Mouse (Mus musculus) limb, embryonic 15.5 days (tissue): ENCODE measurements at regions not wholly inside any gene's neighbourhood (a gene's known extent, or its start where the extent isn't known, plus 50 kb on each side); places are given as distances from the start of the nearest gene placed in this dataset.

Source experiments
- ATAC-seq: fragments of 200-750 bp; cut with Nextera tagmentation; 2 replicates; pipeline ENCODE4 v1.8.0; 2017; ENCODE audit warnings: low read depth, moderate TSS enrichment; ENCODE audit not compliant: insufficient number of reproducible peaks, low FRiP score, low TSS enrichment
- H3K27ac ChIP-seq: fragments of 300-500 bp; sonication (generic); 2 replicates; pipeline ENCODE4 v1.5.1; 2015; ENCODE audit warnings: moderate library complexity, mild to moderate bottlenecking, inconsistent platforms
- H3K27me3 ChIP-seq: fragments of 300-500 bp; sonication (generic); 2 replicates; pipeline ENCODE4 v1.6.1; 2015; ENCODE audit warnings: inconsistent platforms
- H3K36me3 ChIP-seq: fragments of 300-500 bp; sonication (generic); 2 replicates; pipeline ENCODE4 v1.6.1; 2015; ENCODE audit warnings: inconsistent platforms
- H3K4me1 ChIP-seq: fragments of 300-500 bp; sonication (generic); 2 replicates; pipeline ENCODE4 v1.6.1; 2015; ENCODE audit warnings: inconsistent platforms
- H3K4me2 ChIP-seq: fragments of 300-500 bp; sonication (generic); 2 replicates; pipeline ENCODE4 v1.6.1; 2015; ENCODE audit warnings: mild to moderate bottlenecking, inconsistent platforms
- H3K4me3 ChIP-seq: fragments of 300-500 bp; sonication (generic); 2 replicates; pipeline ENCODE4 v1.5.1; 2015; ENCODE audit warnings: mild to moderate bottlenecking, inconsistent platforms
- H3K9ac ChIP-seq: fragments of 300-500 bp; sonication (generic); 2 replicates; pipeline ENCODE4 v1.6.1; 2015; ENCODE audit warnings: inconsistent platforms
- H3K9me3 ChIP-seq: fragments of 300-500 bp; sonication (generic); 2 replicates; pipeline ENCODE4 v1.6.1; 2016; ENCODE audit warnings: inconsistent platforms
- WGBS: fragments of 180-500 bp; shearing (Covaris S2); methylation state at CpG from one replicate; pipeline ENCODE4 v1.1.7; 2015; 5-methylcytosine and 5-hydroxymethylcytosine counted together

DNA sequence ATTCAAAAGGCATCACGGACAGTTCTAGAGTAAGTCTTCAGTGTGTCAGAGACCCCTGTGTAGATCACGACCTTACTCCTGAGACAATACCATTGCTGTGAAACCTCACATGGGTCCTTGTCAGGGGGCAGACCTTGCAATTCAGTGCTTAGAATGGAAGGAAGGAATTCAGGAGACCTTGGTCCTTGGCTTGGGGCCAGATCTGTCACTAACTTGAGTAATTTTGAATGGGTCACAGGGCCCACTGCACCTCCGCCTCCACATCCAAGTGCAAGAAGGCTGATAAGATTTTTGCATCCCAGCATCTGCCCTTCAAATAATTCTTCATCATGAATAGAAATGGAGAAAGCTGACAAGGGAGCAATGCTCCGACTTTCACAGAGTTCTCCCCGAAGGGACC, 202.6 kb downstream of the Wdr11 start:
- no peaks in the 10 kb centered on the region for H3K36me3 ChIP-seq
- WGBS = 89% methylated on average over 5 of the region's 5 CpGs
- H3K4me1 ChIP-seq = peaks cover 17% of the 10 kb centered on the region
- no peaks in the 10 kb centered on the region for H3K9me3 ChIP-seq
- H3K4me2 ChIP-seq = no peak overlapping the region
- H3K27ac ChIP-seq = no peak overlapping the region
- no peak overlapping the region for H3K4me3 ChIP-seq
- no peak for ATAC-seq
- H3K27me3 ChIP-seq = no peaks in the 10 kb centered on the region
- no peak overlapping the region for H3K9ac ChIP-seq

DNA sequence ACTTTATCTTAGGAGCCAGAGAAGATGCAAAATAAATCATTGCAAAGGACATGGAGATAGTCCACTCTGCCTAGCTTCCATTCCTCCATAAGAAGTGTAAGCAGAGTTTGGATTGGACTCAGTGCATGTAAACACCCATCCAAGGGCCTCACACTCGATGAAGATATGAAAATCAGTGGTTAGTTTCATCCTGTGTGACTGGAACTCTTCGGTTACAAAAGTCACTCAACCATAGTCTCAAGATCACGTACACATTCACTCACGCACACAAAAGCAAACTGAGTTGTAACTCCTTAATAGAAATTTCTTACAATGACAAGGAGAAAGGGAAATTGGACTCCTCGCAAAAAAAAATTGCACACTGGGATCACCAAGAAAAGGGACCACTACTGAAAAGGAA, 206.9 kb downstream of the Wdr11 start:
- H3K9me3 ChIP-seq = no peaks in the 10 kb centered on the region
- H3K27ac ChIP-seq = no peak overlapping the region
- 93% methylated on average over 5 of the region's 5 CpGs for WGBS
- H3K4me1 ChIP-seq = peaks cover 17% of the 10 kb centered on the region
- H3K4me2 ChIP-seq = no peak overlapping the region
- no peaks in the 10 kb centered on the region for H3K36me3 ChIP-seq
- H3K27me3 ChIP-seq = no peaks in the 10 kb centered on the region
- H3K9ac ChIP-seq = no peak overlapping the region
- no peak for ATAC-seq
- H3K4me3 ChIP-seq = no peak overlapping the region

DNA sequence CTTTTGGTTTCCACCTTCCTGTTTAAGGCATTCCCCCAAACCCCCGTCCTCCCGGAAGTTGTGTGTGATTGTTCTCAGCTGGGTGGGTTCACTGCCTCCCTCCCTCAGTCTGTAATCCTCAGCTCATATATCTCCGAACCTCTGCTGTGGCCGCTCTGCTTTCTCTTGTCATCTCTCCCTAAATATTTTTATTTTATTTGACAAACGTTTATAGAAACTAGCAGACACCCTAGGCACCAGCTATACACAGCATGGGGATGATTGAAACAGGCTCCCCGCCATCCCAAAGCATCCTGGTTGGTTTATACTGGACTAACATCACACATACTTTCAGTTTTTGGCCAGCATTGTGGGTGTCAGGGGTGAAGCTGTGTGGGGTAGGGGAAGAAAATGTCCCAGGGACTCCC, 208.8 kb downstream of the Wdr11 start:
- ATAC-seq = no peak
- no peaks in the 10 kb centered on the region for H3K9me3 ChIP-seq
- no peak overlapping the region for H3K9ac ChIP-seq
- peaks cover 19% of the 10 kb centered on the region for H3K4me1 ChIP-seq
- H3K4me2 ChIP-seq = no peak overlapping the region
- no peaks in the 10 kb centered on the region for H3K36me3 ChIP-seq
- no peaks in the 10 kb centered on the region for H3K27me3 ChIP-seq
- no peak overlapping the region for H3K4me3 ChIP-seq
- H3K27ac ChIP-seq = no peak overlapping the region
- 52% methylated on average over 6 of the region's 6 CpGs for WGBS

DNA sequence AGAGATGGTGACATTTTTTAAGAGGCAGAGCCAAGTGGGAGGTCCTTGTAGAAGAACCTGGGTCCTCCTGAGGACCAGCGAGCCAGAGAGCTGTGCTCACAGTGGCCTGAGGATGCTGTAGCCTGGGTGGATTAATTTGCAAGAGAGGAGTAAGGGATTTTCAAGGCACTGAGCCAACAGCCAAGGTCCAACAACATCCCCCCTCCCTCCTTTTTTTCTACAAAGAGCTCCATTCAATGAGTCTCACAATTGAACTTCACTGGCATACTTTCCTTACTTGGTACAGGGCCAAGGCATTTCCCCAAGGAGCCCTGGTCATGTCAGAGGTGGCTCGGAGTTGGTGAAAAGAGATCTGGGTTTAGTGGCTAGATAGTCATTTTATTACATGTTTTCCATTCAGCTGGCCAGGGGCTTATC, 209.8 kb downstream of the Wdr11 start:
- H3K4me1 ChIP-seq = peaks cover 19% of the 10 kb centered on the region
- no peak overlapping the region for H3K4me3 ChIP-seq
- no peaks in the 10 kb centered on the region for H3K27me3 ChIP-seq
- WGBS = 40% methylated on average over 2 of the region's 2 CpGs
- no peak overlapping the region for H3K4me2 ChIP-seq
- no peaks in the 10 kb centered on the region for H3K36me3 ChIP-seq
- no peak overlapping the region for H3K9ac ChIP-seq
- no peak for ATAC-seq
- H3K9me3 ChIP-seq = no peaks in the 10 kb centered on the region
- H3K27ac ChIP-seq = peak overlapping the region; percentile 22; the same call in 1 of the 2 replicates

DNA sequence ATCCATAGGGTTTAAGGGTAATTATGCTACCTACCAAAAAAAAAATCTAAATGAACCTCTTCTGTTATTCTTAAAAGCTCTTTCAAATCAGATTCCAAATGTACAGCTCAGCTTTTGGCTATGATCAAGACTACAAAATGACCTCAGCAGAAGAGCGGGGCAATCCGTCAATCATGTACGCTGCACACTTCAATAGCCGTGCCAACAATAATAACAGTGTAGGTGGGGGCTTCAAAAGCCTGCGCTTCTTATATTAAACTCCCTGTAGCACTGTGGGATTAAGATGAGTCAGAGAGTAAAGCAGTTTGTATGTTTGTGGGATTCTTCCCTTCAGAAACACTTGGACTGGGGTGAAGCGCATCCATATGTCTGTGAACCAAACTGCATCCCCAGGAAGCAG, 210.5 kb downstream of the Wdr11 start:
- H3K4me3 ChIP-seq = no peak overlapping the region
- H3K4me1 ChIP-seq = peaks cover 19% of the 10 kb centered on the region
- peak overlapping the region; percentile 22; the same call in 1 of the 2 replicates for H3K27ac ChIP-seq

DNA sequence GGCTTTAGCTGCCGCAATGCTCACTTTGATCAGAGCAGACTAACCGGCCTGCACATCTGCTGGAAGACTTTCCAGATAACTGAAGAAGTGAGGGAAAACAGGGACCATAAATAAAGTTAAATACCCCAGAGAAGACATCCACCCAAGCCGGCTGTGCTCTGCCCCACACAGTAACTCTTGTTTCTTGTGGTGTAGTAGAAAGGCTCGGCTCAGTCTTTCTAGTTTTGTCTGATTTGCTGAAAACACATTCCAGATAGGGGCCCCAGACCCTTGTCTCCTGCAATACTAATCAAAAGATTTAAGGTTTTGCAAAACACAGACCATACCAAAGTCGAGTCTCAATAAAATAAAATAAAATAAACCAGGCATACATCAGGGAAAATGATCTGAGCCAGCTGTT, 213.7 kb downstream of the Wdr11 start:
- no peak overlapping the region for H3K4me3 ChIP-seq
- no peak overlapping the region for H3K9ac ChIP-seq
- 27% methylated on average over 5 of the region's 5 CpGs for WGBS
- peaks cover 19% of the 10 kb centered on the region for H3K4me1 ChIP-seq
- no peak overlapping the region for H3K4me2 ChIP-seq
- no peaks in the 10 kb centered on the region for H3K27me3 ChIP-seq
- no peak for ATAC-seq
- H3K9me3 ChIP-seq = no peaks in the 10 kb centered on the region
- H3K36me3 ChIP-seq = no peaks in the 10 kb centered on the region
- H3K27ac ChIP-seq = no peak overlapping the region

More for the DNA sequence above, 210.5 kb downstream of the Wdr11 start:
- 60% methylated on average over 6 of the region's 6 CpGs for WGBS
- Histone ChIP-seq H3K9me3 (no peaks in the 10 kb centered on the region), H3K9ac (no peak overlapping the region), H3K27me3 (no peaks in the 10 kb centered on the region), H3K36me3 (no peaks in the 10 kb centered on the region), H3K4me2 (no peak overlapping the region)
- ATAC-seq = no peak

DNA sequence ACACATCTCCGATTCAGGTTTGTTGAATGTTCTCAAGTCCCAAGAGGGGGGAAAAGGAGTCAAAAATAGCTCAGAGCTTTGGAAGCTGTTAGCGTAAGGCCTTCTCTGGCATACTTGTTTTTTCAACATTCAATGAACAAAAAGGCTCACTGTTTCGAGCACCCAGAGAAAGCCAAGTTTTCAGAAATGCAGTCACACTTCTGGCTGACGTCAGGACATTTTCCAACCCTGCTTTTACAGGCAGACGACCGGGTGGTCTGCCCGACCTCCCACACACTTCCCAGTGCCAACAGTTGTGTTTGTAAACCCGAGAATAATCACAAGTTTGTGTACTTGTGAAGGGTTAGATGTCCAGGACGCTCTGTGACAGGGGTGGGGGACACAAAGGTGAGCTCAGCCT, 218.5 kb downstream of the Wdr11 start:
- H3K9me3 ChIP-seq = no peaks in the 10 kb centered on the region
- WGBS = 43% methylated on average over 9 of the region's 9 CpGs
- peak overlapping the region; percentile 87 for H3K27ac ChIP-seq
- ATAC-seq = peak; percentile 57
- peaks cover 10% of the 10 kb centered on the region for H3K4me1 ChIP-seq
- no peaks in the 10 kb centered on the region for H3K36me3 ChIP-seq
- H3K27me3 ChIP-seq = no peaks in the 10 kb centered on the region
- no peak overlapping the region for H3K4me3 ChIP-seq
- H3K9ac ChIP-seq = no peak overlapping the region
- no peak overlapping the region for H3K4me2 ChIP-seq

DNA sequence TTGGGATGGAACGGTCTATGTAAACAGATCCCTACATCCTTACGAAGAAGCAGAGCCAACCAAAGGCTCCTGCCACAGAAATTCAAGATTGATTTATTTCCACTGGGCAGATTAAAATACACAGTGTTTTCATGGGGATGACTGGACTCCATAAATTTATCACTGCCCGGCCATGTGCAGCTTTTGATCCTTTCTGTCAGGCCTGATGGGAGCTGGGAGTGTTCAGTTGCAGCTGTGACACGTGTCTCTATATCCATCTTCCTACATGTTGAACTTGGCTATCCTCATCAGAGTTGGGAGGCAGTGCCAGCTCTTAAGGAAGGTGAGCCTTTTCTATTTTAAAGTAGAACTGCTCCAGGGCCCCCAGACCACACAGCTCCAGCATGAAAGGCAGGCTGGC, 218.9 kb downstream of the Wdr11 start:
- Histone ChIP-seq H3K36me3 (no peaks in the 10 kb centered on the region), H3K9ac (no peak overlapping the region), H3K4me3 (no peak overlapping the region), H3K4me1 (peaks cover 7% of the 10 kb centered on the region; the same call in 1 of the 2 replicates), H3K27ac (peak overlapping the region; percentile 87), H3K4me2 (no peak overlapping the region), H3K27me3 (no peaks in the 10 kb centered on the region), H3K9me3 (no peaks in the 10 kb centered on the region)
- WGBS = 45% methylated on average over 4 of the region's 4 CpGs
- peak; percentile 83 for ATAC-seq

DNA sequence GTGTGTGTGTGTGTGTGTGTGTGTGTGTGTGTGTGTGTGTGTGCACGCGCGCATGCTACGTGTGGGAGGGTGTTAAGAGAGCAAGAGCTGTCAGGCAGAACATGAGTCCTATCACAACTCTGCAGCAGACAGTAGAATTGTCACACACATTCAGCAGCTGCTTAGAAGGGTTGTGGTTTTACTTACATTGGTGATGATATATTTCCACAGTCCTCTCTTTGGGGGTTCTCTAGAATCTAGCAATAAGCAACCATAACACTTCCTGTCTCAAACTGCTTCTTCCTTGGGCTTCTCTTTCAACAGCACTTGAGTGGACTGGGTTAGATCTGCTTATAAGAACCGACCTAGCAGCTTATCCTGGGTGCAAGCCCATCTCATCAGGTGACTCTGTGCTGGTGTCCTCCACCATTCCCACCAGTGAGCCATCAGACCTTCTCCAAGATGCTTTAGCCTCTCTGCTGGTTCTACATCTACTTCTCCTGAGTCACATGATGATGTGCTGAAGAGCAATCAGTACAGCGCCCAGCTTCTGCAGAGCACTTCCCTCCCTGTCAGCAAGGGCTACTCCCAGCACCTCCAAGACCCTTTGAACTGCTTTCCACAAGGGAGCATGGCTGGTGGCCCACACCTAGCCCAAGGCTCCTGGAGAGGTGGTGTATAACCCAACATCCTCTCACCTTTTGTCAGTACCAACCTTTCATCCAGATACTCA, 222.6 kb downstream of the Wdr11 start:
- 86% methylated on average over 6 of the region's 6 CpGs for WGBS
- no peak overlapping the region for H3K27ac ChIP-seq
- no peaks in the 10 kb centered on the region for H3K27me3 ChIP-seq

DNA sequence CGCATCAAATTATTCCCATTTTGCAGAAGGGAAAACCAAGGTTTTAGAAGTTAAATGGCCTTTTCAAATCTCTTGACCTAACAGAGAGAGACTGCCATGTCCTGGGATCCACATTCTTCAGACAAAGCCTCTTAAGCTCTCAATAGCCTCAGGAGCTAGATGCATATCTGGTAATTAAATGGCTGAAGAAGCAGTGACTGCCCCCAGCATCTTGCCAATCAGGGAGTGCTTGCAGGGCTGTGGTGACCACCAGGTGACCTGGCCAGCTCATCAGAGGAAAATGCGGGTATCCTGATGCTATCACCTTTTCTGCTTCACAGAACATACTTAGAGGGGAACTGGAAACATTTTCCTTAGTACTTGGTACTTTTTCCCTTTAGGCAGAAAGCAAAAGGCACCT, 227.2 kb downstream of the Wdr11 start:
- WGBS = 82% methylated on average over 2 of the region's 2 CpGs
- no peaks in the 10 kb centered on the region for H3K4me1 ChIP-seq
- no peak overlapping the region for H3K9ac ChIP-seq
- no peak overlapping the region for H3K4me3 ChIP-seq
- H3K27ac ChIP-seq = no peak overlapping the region
- no peak for ATAC-seq
- H3K36me3 ChIP-seq = no peaks in the 10 kb centered on the region
- no peak overlapping the region for H3K4me2 ChIP-seq
- 0 out of 2 replicates have a peak, but pooled peaks cover 2% of the 10 kb centered on the region for H3K27me3 ChIP-seq
- no peaks in the 10 kb centered on the region for H3K9me3 ChIP-seq

More for the DNA sequence above, 222.6 kb downstream of the Wdr11 start:
- Histone ChIP-seq H3K36me3 (no peaks in the 10 kb centered on the region), H3K9me3 (no peaks in the 10 kb centered on the region), H3K4me3 (no peak overlapping the region), H3K9ac (no peak overlapping the region), H3K4me2 (no peak overlapping the region), H3K4me1 (peaks cover 7% of the 10 kb centered on the region; the same call in 1 of the 2 replicates)
- ATAC-seq = no peak

DNA sequence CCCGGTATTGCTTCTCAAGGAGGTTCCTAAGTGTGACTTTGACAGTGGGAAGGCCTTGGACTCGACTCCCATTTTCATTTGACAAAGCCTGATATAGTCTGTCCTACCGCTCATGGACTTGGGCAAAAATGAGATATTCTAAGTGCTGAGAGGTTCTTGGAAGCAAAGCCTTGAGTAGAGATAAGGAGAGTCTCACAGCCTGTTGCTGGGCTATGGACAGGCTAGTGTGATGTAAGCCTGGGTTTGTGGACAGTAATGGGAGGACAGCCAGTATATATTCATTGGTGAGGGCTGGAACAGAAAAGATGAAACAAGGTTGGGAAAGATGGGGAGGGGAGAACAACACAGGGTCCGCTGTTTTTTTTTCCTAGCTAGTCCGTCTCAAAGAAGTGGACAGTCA, 228.0 kb downstream of the Wdr11 start:
- Histone ChIP-seq H3K9ac (no peak overlapping the region), H3K36me3 (no peaks in the 10 kb centered on the region), H3K9me3 (no peaks in the 10 kb centered on the region), H3K27me3 (0 out of 2 replicates have a peak, but pooled peaks cover 2% of the 10 kb centered on the region), H3K4me2 (no peak overlapping the region), H3K4me1 (no peaks in the 10 kb centered on the region), H3K27ac (no peak overlapping the region), H3K4me3 (no peak overlapping the region)
- WGBS = 78% methylated on average over 5 of the region's 5 CpGs
- no peak for ATAC-seq

DNA sequence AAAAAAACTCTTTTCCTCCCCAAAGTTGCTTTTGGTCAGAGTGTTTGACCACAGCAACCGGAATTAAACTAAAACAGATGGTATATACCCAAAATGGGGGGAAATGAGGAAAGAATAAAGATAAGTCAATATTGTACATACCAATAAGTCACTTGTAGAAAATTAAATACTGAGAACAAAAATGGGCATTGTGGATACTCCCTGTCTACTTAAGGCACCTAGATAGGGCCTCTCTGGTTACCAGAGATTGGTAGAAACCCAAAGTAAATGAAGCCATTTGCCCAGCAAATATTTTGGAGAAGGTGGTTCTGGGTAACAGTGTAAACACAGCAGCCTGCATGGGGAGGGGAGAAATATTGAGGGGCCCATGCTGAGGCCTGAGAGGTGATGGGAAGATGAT, 237.3 kb downstream of the Wdr11 start:
- no peaks in the 10 kb centered on the region for H3K36me3 ChIP-seq
- no peak overlapping the region for H3K27ac ChIP-seq
- H3K4me2 ChIP-seq = no peak overlapping the region
- H3K4me3 ChIP-seq = no peak overlapping the region
- ATAC-seq = no peak
- no peaks in the 10 kb centered on the region for H3K9me3 ChIP-seq
- no peak overlapping the region for H3K9ac ChIP-seq
- 40% methylated on average over 1 of the region's 1 CpGs for WGBS
- H3K27me3 ChIP-seq = 0 out of 2 replicates have a peak, but pooled peaks cover 4% of the 10 kb centered on the region
- peaks cover 11% of the 10 kb centered on the region for H3K4me1 ChIP-seq
